Mouse (Mus musculus): Measurements from ENCODE around the gene Olfr1499.
"Not testable (repeated sequence)": the region's sequence is repeated elsewhere in the genome, so short reads cannot be mapped to it uniquely, and the experiment has no call there.

Gene Olfr1499

DNA sequence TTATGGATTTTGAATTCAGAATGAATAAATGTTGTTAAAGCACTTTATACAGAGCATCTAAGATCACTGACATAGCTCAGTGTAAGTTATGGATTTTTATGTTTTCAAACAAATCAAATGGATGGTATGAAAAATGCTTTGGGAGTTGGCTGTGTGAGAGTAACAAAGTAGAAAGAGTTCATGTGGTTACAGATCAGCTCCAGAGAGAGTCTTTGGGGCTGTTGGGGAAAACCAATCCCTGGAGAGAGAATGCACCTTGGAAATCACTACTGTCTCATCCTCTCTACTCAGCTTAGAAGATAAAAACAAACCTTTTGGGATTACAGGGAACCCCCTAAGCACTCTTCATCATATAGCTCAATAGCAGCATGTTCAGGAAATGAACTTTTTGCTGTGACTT, at the start of gene Olfr1499:
Gene Olfr1499 (minus strand): TSS at position 101 of the 400 bp plus-strand sequence.
- no peak for DNase-seq (ENCODE audit: low spot score)

DNA sequence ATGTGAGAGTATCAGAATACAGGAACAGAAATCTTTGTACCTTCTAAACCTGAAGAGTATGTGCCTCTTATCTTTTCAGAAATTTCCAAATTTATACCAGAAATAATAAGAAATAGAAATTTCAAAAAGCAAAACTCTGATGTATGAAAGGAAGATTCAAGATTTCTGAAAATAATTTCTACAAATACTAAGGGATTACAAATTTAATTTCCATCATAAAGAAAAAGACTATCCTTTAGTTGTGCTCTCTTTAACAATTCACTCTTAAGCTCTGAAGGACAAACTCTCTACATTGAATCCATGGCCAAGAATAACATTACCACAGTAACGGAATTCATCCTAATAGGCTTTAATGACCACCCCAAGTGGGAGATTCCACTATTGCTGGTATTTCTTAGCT, 42.2 kb upstream of the Olfr1499 start, which contains the start of gene Olfr1502:
Gene Olfr1502 (plus strand): TSS at position 301 of the 400 bp plus-strand sequence.
- DNase-seq (ENCODE audit: low spot score), result no peak

DNA sequence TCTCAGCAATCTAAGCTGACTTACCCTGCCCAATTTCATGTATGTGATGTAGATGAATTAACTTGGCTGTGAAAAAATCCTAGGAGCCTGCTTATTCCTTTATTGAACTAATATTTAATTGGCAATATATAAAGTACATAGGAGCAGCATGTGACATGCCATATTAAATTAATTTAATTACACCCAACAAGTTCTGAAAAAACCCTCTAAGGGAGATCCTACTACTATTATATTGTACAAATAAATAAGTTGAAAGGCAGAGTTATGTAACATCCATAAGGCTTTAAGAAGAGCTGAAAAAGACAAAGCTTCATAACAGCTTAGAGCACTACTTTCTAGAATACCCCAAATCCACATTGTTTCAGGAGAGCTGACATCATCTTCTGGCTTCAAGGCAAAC, 31.3 kb upstream of the Olfr1499 start, which contains the start of gene Olfr1501:
Gene Olfr1501 (minus strand): TSS at position 101 of the 400 bp plus-strand sequence.
- not testable (repeated sequence) for DNase-seq (ENCODE audit: low spot score)

DNA sequence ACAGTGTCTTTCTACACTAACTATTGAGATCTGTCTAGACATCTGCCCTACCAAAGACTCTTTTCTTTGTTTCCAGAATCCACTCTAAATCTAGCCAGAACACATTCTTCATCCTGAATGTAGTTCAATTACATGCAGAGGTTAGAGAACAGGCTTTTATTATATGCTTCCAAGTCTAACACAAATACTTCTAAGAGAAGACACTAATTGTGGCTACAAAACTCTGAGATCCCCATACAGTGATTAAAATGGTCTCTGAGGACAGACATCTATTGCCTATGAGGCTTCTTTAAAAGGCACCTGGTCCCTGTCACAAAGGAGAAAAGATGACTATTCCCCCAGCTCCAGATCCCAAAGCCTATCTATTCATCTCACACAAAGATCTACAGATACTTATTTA, 11.1 kb upstream of the Olfr1499 start, which contains the start of gene Olfr1500:
Gene Olfr1500 (minus strand): TSS at position 101 of the 400 bp plus-strand sequence.
- DNase-seq (ENCODE audit: low spot score), result no peak

DNA sequence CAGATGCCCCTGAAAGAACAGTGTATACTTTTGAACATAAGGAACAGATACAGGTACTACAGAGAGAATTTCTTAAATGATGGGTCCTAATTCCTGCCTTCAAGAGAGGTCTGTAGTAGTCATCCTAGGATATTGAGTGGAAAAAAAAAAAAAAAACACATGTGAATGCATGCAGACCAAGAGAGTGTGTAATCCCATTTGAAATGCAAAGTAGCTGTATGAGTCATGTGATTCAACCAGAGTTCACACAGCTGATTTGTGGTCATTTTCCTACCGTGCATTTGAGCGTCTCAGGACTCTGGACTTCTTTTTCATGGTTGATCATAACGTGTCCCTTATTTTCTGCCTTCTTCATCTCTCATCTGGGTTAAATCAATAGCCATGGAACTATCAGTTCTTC, 9.2 kb upstream of the Olfr1499 start:
- no peak for DNase-seq (ENCODE audit: low spot score)

DNA sequence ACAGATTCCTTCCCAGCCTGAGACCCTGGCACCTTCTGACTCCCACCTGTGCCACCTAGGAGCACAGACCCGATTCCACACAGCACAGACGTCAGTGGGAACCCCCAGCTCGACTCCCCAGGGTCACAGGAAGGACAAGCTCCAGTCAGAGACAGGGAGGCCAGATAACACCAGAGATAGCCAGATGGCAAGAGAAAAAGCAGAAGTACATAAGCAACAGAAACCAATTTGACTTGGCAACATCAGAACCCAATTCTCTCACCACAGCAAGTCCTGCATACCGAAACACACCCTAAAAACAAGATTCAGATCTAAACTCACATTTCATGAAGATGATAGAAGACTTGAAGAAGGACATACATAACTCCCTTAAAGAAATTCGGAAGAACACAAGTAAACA, 1.6 kb upstream of the Olfr1499 start:
- no peak for DNase-seq (ENCODE audit: low spot score)

DNA sequence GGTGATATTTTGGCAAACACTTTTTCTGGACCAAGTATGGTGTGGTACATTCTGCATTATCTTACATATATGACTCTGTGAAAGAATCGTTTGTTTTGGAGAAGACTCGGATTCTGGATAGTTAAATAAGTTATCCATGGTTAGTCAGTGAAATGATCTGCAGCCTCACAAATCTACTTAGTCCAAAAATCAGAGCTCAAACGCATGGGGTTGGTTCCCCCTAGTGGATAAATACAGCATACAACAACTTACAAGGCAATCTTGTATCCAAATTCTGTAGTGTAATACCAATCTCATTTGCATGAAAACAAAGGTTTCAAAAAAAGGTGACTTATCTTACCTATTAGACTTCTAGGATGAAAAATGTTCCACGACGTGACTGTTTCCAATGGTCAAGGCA, 420 bp downstream of the Olfr1499 start:
- peak; percentile 10 for DNase-seq (ENCODE audit: low spot score)

DNA sequence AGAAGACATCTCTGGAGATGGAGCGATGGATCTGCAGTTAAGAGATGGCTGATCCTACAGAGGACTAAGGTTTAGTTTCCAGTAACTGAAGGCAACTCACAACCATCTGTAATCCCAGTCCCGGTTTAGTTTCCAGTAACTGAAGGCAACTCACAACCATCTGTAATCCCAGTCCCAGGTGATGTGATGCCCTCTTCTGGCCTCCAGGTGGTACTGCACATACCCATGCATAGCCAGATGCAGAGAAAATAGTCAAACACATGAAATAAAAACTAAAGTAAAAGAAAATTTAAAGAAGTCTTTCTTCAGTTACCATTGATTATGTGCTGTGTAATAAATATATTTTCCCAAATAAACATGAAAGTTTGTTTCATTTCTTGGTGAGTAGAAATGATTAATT, 6.4 kb downstream of the Olfr1499 start:
- no peak for DNase-seq (ENCODE audit: low spot score)

DNA sequence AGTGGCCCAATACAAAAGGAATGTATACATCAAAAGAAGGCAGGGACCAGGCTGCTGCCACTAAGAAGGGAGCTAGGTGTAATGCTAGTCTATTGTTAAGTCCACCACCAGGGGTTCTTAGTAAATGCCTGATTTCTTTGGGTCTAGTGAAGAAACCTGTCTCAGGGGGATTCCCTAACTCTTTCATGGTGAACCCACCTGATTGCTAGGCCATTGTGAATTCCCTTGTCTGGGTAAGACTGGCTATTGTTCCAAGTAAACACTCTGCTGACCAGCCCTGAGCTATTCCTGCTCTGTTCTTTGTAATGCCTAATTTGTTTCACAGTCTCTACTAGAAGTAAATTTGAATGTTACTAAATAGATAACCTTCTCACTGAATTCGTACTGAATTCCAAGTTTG, 13.8 kb downstream of the Olfr1499 start:
- DNase-seq (ENCODE audit: low spot score), result not testable (repeated sequence)

DNA sequence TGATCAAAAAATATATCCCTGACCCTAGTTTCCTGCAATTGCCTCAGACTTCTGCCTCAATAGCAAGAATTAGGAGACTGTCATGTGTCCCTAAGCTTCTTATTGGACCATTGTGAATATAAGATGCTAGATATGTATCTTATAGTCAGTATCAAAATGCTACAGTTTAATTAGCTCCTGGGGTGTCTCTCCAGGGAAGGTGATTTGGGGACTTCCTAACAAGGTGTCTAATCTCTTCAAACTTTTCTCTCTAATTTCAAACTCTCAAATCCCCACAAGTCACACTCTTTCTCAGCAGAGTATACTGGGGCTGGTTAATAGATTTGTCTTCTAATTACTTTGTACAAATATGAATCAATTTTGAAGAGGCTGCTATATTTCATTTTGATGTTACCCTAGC, 21.1 kb downstream of the Olfr1499 start, which contains the start of gene Olfr1497:
Gene Olfr1497 (minus strand): TSS at position 101 of the 400 bp plus-strand sequence.
- DNase-seq (ENCODE audit: low spot score), result no peak

DNA sequence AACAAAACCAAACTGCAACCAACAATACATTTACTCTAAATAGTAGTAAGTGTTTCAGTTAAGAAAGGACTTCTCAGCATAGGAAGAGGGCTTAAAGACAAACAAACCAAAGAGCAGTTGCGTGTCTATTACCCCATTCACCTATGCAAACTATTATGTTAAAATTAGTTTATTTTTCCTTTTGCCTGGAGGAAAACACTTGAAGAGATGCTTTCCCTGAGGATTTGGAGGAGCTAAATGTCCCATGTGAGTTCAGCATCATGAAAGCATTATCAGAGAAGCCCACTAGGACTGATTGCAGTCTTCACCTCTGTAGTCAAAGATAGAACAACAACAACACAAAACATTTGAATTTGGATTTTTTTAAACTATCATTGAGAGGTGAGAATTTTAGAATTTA, 41.7 kb downstream of the Olfr1499 start, which contains the start of gene Olfr1496:
Gene Olfr1496 (plus strand): TSS at position 301 of the 400 bp plus-strand sequence.
- no peak for DNase-seq (ENCODE audit: low spot score)

DNA sequence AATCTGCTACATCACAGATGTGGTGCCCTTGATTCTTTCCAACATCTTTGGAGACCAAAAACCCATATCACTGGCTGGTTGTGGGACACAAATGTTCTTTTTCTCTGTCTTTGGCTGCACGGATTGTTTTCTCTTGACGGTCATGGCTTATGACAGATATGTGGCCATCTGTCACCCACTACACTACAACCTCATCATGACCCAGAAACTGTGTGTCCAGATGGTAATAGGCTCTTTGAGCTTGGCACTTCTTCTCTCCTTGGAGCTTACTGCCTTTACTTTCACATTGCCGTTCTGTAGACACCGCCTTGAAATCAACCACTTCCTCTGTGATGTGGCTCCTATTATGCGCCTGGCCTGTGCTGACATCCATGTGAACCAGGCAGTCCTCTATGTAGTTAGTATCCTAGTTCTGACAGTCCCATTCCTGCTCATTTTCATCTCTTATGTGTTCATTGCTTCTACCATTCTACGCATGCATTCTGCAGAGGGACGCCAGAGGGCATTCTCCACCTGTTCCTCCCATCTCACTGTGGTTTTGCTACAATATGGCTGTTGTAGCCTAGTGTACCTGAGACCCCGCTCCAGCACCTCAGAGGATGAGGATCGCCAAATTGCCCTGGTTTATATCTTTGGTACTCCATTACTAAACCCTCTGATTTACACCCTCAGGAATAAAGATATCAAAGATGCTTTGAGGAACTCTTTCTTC, 50.5 kb downstream of the Olfr1499 start:
- no peak for DNase-seq (ENCODE audit: low spot score)

DNA sequence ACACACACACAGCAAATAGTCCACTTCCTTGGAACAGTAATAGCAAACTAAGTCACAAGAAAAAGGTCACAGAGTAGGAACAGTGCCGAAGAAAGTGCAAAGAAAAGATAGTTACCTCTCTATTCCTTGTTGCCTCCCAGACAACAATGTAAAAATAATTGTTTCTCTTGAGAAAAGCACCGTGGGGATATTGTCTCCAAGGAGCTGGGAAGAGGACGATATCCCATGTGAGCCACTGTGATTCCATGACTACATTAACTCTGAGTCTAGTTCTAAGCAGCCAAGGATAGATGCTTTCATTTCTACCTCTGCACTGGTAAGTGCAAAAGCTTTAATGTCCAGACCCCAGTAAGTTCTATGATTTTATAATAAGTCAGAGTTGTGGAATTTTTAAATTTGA, 54.9 kb downstream of the Olfr1499 start, which contains the start of gene Olfr1495:
Gene Olfr1495 (plus strand): TSS at position 301 of the 400 bp plus-strand sequence.
- no peak for DNase-seq (ENCODE audit: low spot score)

All from MN1 (cell line).